Mouse (Mus musculus) hindbrain, embryonic 15.5 days (tissue): ENCODE measurements at regions not wholly inside any gene's neighbourhood (a gene's known extent, or its start where the extent isn't known, plus 50 kb on each side); places are given as distances from the start of the nearest gene placed in this dataset.

Source experiments
- ATAC-seq: fragments of 200-750 bp; cut with Nextera tagmentation; 2 replicates; pipeline ENCODE4 v1.8.0; 2017; ENCODE audit warnings: low read depth, moderate number of reproducible peaks, moderate TSS enrichment; ENCODE audit not compliant: low FRiP score
- H3K27ac ChIP-seq: fragments of 300-500 bp; sonication (generic); replicated peaks from 2 replicates; pipeline ENCODE4 v1.5.1; 2015; ENCODE audit warnings: mild to moderate bottlenecking, inconsistent platforms
- H3K27me3 ChIP-seq: fragments of 300-500 bp; sonication (generic); 2 replicates; pipeline ENCODE4 v1.6.1; 2015; ENCODE audit warnings: control low read depth, inconsistent platforms
- H3K36me3 ChIP-seq: fragments of 300-500 bp; sonication (generic); 2 replicates; pipeline ENCODE4 v1.6.1; 2015; ENCODE audit warnings: control low read depth, inconsistent platforms
- H3K4me1 ChIP-seq: fragments of 300-500 bp; sonication (generic); replicated peaks from 2 replicates; pipeline ENCODE4 v1.6.1; 2015; ENCODE audit warnings: control low read depth, inconsistent platforms
- H3K4me2 ChIP-seq: fragments of 300-500 bp; sonication (generic); 2 replicates; pipeline ENCODE4 v1.6.1; 2015; ENCODE audit warnings: moderate library complexity, mild to moderate bottlenecking, inconsistent platforms
- H3K4me3 ChIP-seq: fragments of 300-500 bp; sonication (generic); 2 replicates; pipeline ENCODE4 v1.5.1; 2015; ENCODE audit warnings: mild to moderate bottlenecking, inconsistent platforms
- H3K9ac ChIP-seq: fragments of 300-500 bp; sonication (generic); 2 replicates; pipeline ENCODE4 v1.6.1; 2015; ENCODE audit warnings: inconsistent platforms
- H3K9me3 ChIP-seq: fragments of 300-500 bp; sonication (generic); 2 replicates; pipeline ENCODE4 v1.6.1; 2016; ENCODE audit warnings: control low read depth, inconsistent platforms
- WGBS: fragments of 180-500 bp; shearing (Covaris S2); methylation state at CpG from one replicate; pipeline ENCODE4 v1.1.7; 2015; 5-methylcytosine and 5-hydroxymethylcytosine counted together

DNA sequence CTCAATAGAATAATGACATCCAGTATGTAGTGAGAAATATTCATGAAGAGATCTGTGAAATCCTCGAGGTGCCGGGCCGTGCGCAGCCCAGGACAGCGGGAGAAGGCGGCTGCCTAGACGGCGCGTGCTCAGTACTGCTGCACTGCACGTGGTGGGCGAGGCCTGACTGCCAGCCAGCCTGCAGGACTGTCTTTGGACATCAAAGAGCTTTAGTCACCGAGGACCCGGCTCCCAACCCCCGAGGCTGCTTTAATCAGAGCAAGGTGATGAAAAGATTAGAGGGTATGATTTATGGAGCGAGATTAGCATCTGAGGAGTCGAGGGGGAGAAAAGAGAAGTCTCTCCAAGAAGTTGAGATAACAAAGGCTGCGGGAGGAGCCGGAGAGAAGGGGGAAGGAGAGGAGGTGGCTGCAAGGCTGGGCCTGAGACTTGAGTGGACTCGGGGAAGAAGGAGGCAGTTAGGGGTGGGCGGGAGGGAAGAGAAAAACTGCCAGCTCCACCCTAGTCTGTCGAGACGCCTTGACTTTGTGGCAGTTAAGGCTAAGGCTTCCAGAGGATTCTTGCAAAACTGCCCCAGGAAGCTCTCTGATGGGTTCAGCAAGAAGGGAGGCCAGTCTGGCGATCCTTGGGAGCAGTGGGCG, 271.6 kb upstream of the 4930535I16Rik start:
- peak; percentile 62; the same call in 1 of the 2 replicates for ATAC-seq
- Histone ChIP-seq H3K36me3 (no peaks in the 10 kb centered on the region), H3K9me3 (no peaks in the 10 kb centered on the region), H3K9ac (no peak overlapping the region), H3K4me1 (peaks cover 13% of the 10 kb centered on the region), H3K4me3 (no peak overlapping the region), H3K27ac (no peak overlapping the region), H3K4me2 (no peak overlapping the region), H3K27me3 (peaks cover 4% of the 10 kb centered on the region; the same call in 1 of the 2 replicates)
- WGBS: 30% methylated on average over 24 of the region's 24 CpGs

DNA sequence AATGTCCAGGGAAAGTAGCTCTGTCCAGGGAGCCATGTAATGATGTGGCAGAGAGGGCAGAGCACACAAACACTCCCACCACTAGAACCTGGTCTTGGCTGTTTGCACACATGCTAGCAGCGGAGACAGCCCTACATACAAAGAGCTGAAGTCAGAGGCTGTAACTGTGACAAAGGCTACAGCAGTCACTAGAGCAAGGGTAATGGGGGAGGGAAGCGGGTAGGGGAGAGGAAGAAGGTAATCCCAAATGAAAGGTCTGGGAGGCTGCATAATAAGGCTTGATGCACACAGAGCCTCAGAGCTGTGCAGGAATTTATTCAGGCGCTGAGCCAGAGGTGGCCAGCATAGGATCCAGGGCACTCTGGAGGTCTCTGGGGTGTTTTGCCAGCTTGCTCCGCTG, 269.3 kb upstream of the 4930535I16Rik start:
- peaks cover 13% of the 10 kb centered on the region; the same call in 1 of the 2 replicates for H3K27me3 ChIP-seq
- H3K4me3 ChIP-seq: no peak overlapping the region
- no peaks in the 10 kb centered on the region for H3K36me3 ChIP-seq
- H3K9me3 ChIP-seq: no peaks in the 10 kb centered on the region
- H3K27ac ChIP-seq: no peak overlapping the region
- H3K4me1 ChIP-seq: 0 out of 2 replicates have a peak, but pooled peaks cover 5% of the 10 kb centered on the region
- no peak for ATAC-seq
- no peak overlapping the region for H3K4me2 ChIP-seq
- no peak overlapping the region for H3K9ac ChIP-seq
- WGBS: 52% methylated on average over 4 of the region's 4 CpGs

GRCm38 (mm10) chr4:124181335-124181734, 263.5 kb upstream of the 4930535I16Rik start:
- Histone ChIP-seq H3K27me3 (peaks cover 45% of the 10 kb centered on the region), H3K4me3 (no peak overlapping the region), H3K4me2 (no peak overlapping the region), H3K27ac (no peak overlapping the region), H3K36me3 (no peaks in the 10 kb centered on the region), H3K4me1 (peaks cover 9% of the 10 kb centered on the region), H3K9ac (no peak overlapping the region), H3K9me3 (no peaks in the 10 kb centered on the region)
- ATAC-seq: no peak
- 85% methylated on average over 4 of the region's 4 CpGs for WGBS

DNA sequence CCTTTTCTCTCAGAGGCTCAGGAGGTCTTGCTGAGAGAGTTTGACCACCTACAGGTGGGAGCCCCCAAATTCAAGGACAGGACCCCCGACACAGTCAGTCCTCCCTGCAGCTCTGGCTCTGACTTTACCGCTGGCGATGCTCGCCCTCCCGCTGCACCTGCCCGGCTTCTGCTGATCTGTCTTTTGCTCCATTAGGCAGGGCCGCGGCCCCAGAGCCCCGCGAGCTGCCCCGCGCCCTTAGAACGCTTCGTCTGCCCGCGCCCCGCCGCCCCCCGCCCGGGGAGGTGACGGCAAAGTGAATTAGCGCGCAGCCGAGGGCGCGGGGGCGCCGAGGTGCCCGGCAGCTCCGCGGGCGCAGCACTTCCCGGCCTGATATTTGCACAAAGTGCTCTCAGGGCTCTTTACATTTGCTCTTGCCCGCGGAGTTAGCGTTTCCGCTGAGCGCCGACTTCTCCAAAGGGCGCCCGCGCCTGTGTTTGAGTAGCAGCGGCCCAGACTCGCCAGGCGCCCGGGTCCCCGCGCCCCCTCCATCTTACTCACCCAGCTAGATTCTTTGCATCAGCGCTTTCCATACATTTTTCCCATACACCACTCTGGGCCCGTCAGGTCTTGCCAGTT, 260.7 kb upstream of the 4930535I16Rik start:
- H3K27me3 ChIP-seq: peaks cover 39% of the 10 kb centered on the region

DNA sequence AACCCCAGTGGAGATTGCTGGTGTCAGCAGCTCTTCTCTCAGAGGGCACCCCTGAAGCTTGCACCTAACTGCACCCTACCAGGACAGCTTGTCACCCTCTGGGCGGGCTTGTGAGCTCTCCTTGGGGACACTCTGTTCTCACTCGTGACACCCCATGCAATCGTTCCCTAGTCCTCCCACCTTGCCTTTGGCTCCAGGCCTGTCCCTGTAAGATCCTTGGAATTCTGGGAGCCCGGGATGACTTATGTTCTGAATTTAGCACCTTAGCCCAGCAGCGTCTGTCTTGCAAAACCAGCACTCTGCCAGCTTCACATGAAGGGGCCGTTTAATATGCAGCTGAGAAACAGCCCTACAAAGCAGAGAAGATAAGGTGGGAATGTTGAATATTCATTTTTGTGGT, 257.7 kb upstream of the 4930535I16Rik start:
- H3K4me1 ChIP-seq: peaks cover 9% of the 10 kb centered on the region
- 53% methylated on average over 6 of the region's 6 CpGs for WGBS
- H3K27me3 ChIP-seq: peaks cover 34% of the 10 kb centered on the region
- H3K9ac ChIP-seq: no peak overlapping the region
- H3K4me3 ChIP-seq: no peak overlapping the region
- no peaks in the 10 kb centered on the region for H3K36me3 ChIP-seq
- no peak for ATAC-seq
- no peak overlapping the region for H3K27ac ChIP-seq
- H3K4me2 ChIP-seq: no peak overlapping the region
- no peaks in the 10 kb centered on the region for H3K9me3 ChIP-seq

More for the DNA sequence above, 260.7 kb upstream of the 4930535I16Rik start:
- H3K9me3 ChIP-seq: no peaks in the 10 kb centered on the region
- H3K27ac ChIP-seq: no peak overlapping the region
- peak overlapping the region; percentile 51 for H3K9ac ChIP-seq
- ATAC-seq: no peak
- peak overlapping the region; percentile 97 for H3K4me2 ChIP-seq
- peak overlapping the region; percentile 45 for H3K4me3 ChIP-seq
- WGBS: under 1% methylated on average over 50 of the region's 50 CpGs
- peaks cover 9% of the 10 kb centered on the region for H3K4me1 ChIP-seq
- no peaks in the 10 kb centered on the region for H3K36me3 ChIP-seq

DNA sequence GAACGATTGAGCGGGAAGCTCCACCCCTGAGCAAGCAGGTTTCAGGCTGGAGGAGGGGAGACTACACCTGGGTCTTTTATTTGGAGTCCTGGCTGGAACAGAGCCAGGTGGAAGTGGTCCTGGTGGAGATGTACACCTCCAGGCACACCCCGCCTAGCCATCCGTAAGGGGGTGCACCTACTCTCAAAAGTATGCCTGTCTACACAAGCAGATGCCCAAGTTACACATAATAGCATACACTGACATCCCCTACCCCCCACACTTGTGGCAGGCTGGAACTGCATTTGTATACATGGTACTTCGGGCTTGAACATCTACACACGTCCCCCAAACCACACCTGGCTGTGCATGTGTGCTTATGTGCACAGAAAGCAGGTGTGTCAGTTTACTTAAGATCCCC, 236.8 kb upstream of the 4930535I16Rik start:
- no peak overlapping the region for H3K4me3 ChIP-seq
- H3K4me1 ChIP-seq: peaks cover 8% of the 10 kb centered on the region
- no peak overlapping the region for H3K4me2 ChIP-seq
- H3K9ac ChIP-seq: no peak overlapping the region
- H3K27ac ChIP-seq: no peak overlapping the region
- ATAC-seq: no peak
- 0 out of 2 replicates have a peak, but pooled peaks cover 6% of the 10 kb centered on the region for H3K27me3 ChIP-seq
- H3K9me3 ChIP-seq: no peaks in the 10 kb centered on the region
- WGBS: 90% methylated on average over 6 of the region's 6 CpGs
- H3K36me3 ChIP-seq: no peaks in the 10 kb centered on the region

- 2% methylated on average over 16 of the region's 16 CpGs for WGBS
Measured at GRCm38 (mm10) chr4:124149771-124150451, 232.1 kb upstream of the 4930535I16Rik start.

DNA sequence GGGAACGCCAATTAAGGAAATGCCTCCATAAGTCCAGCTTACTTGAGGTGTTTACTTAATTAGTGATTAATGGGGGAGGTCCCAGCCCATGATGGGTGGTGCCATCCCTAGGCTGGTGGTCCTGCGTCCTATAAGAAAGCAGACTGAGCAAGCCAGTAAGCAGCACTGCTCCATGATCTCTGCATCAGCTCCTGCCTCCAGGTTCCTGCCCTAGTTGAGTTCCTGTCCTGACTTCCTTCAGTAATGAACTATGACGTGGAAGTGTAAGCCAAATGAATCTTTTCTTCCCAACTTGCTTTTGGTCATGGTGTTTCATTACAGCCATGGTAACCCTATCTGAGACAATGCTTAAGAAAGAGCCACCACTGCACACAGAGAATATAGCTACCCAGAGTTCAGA, 231.2 kb upstream of the 4930535I16Rik start:
- no peak overlapping the region for H3K4me2 ChIP-seq
- no peaks in the 10 kb centered on the region for H3K9me3 ChIP-seq
- H3K36me3 ChIP-seq: no peaks in the 10 kb centered on the region
- no peak overlapping the region for H3K9ac ChIP-seq
- H3K4me1 ChIP-seq: peaks cover 19% of the 10 kb centered on the region
- H3K4me3 ChIP-seq: no peak overlapping the region
- no peak for ATAC-seq
- no peak overlapping the region for H3K27ac ChIP-seq
- 93% methylated on average over 3 of the region's 3 CpGs for WGBS
- 0 out of 2 replicates have a peak, but pooled peaks cover 11% of the 10 kb centered on the region for H3K27me3 ChIP-seq

More at GRCm38 (mm10) chr4:124149771-124150451, 232.1 kb upstream of the 4930535I16Rik start:
- Histone ChIP-seq H3K36me3 (no peaks in the 10 kb centered on the region), H3K9ac (0 out of 2 replicates have a peak overlapping the region, but pooled peaks have one; percentile 7), H3K4me2 (peak overlapping the region; percentile 48), H3K9me3 (no peaks in the 10 kb centered on the region), H3K27ac (no peak overlapping the region), H3K4me3 (no peak overlapping the region), H3K27me3 (0 out of 2 replicates have a peak, but pooled peaks cover 11% of the 10 kb centered on the region), H3K4me1 (peaks cover 19% of the 10 kb centered on the region)
- no peak for ATAC-seq

GRCm38 (mm10) chr4:124147276-124147675, 229.5 kb upstream of the 4930535I16Rik start:
- H3K27me3 ChIP-seq: peaks cover 22% of the 10 kb centered on the region; the same call in 1 of the 2 replicates
- H3K27ac ChIP-seq: no peak overlapping the region
- no peaks in the 10 kb centered on the region for H3K9me3 ChIP-seq
- no peak overlapping the region for H3K9ac ChIP-seq
- WGBS: 80% methylated on average over 4 of the region's 4 CpGs
- no peak for ATAC-seq
- H3K4me3 ChIP-seq: no peak overlapping the region
- H3K4me1 ChIP-seq: peaks cover 19% of the 10 kb centered on the region
- H3K36me3 ChIP-seq: no peaks in the 10 kb centered on the region
- H3K4me2 ChIP-seq: no peak overlapping the region

- no peaks in the 10 kb centered on the region for H3K36me3 ChIP-seq
- H3K9ac ChIP-seq: no peak overlapping the region
- no peak overlapping the region for H3K27ac ChIP-seq
- peaks cover 19% of the 10 kb centered on the region for H3K4me1 ChIP-seq
- H3K9me3 ChIP-seq: no peaks in the 10 kb centered on the region
- peaks cover 19% of the 10 kb centered on the region; the same call in 1 of the 2 replicates for H3K27me3 ChIP-seq
- no peak overlapping the region for H3K4me2 ChIP-seq
- 18% methylated on average over 8 of the region's 8 CpGs for WGBS
- ATAC-seq: no peak
- H3K4me3 ChIP-seq: no peak overlapping the region
Measured at GRCm38 (mm10) chr4:124146135-124146534, 228.3 kb upstream of the 4930535I16Rik start.

GRCm38 (mm10) chr4:124143630-124144029, 225.8 kb upstream of the 4930535I16Rik start:
- 47% methylated on average over 5 of the region's 5 CpGs for WGBS
- Histone ChIP-seq H3K4me3 (no peak overlapping the region), H3K4me1 (peaks cover 9% of the 10 kb centered on the region), H3K4me2 (no peak overlapping the region), H3K27me3 (peaks cover 19% of the 10 kb centered on the region; the same call in 1 of the 2 replicates), H3K36me3 (no peaks in the 10 kb centered on the region), H3K27ac (no peak overlapping the region), H3K9me3 (no peaks in the 10 kb centered on the region), H3K9ac (no peak overlapping the region)
- no peak for ATAC-seq

GRCm38 (mm10) chr4:124143226-124143625, 225.4 kb upstream of the 4930535I16Rik start:
- Histone ChIP-seq H3K27ac (no peak overlapping the region), H3K9me3 (no peaks in the 10 kb centered on the region), H3K9ac (no peak overlapping the region), H3K27me3 (peaks cover 19% of the 10 kb centered on the region; the same call in 1 of the 2 replicates), H3K4me2 (no peak overlapping the region), H3K36me3 (no peaks in the 10 kb centered on the region), H3K4me1 (peaks cover 9% of the 10 kb centered on the region), H3K4me3 (no peak overlapping the region)
- 53% methylated on average over 7 of the region's 7 CpGs for WGBS
- ATAC-seq: no peak
